Mouse (Mus musculus) G1E (cell line): Measurements from ENCODE around the gene Ccdc187.

ENCODE experiments used
- CTCF ChIP-seq: IDR thresholded peaks from 2 replicates; pipeline ENCODE4 v1.5.1; 2012; ENCODE audit warnings: low read depth, low read length, inconsistent platforms, mixed read lengths
- GATA2 ChIP-seq: IDR thresholded peaks from 2 replicates; pipeline ENCODE4 v1.6.1; 2012; ENCODE audit warnings: low read depth, low read length, inconsistent platforms, borderline replicate concordance
- TAL1 ChIP-seq: conservative IDR thresholded peaks from 2 replicates; pipeline ENCODE4 v1.6.1; 2012; ENCODE audit warnings: low read depth, low read length, inconsistent platforms, mixed read lengths

GRCm38 (mm10) chr2:26279712-26280111 lies 14.6 kb downstream of the Ccdc187 start:
- TF ChIP-seq CTCF: no peak
- no peak for TF ChIP-seq GATA2
- no peak for TF ChIP-seq TAL1
